Mouse (Mus musculus) ES-E14 (cell line): ENCODE results near the gene Ak9.

Experiments
- CHD2 ChIP-seq: IDR thresholded peaks from 2 replicates; pipeline ENCODE4 v1.6.1; 2014; ENCODE audit warnings: mild to moderate bottlenecking, low read depth, low read length, inconsistent platforms
- HCFC1 ChIP-seq: IDR thresholded peaks from 2 replicates; pipeline ENCODE4 v1.6.1; 2012; ENCODE audit warnings: low read length, inconsistent platforms, borderline replicate concordance; ENCODE audit not compliant: insufficient read depth
- MAFK ChIP-seq: IDR thresholded peaks from 2 replicates; pipeline ENCODE4 v1.6.1; 2014; ENCODE audit warnings: mild to moderate bottlenecking, low read depth, low read length, inconsistent platforms; ENCODE audit not compliant: insufficient read depth
- ZC3H11A ChIP-seq: IDR thresholded peaks from 2 replicates; pipeline ENCODE4 v1.6.1; 2012; ENCODE audit warnings: low read depth, mild to moderate bottlenecking, inconsistent platforms, low read length, borderline replicate concordance

- TF ChIP-seq ZC3H11A (no peak), MAFK (no peak), HCFC1 (no peak), CHD2 (no peak)
These were observed 178.7 kb downstream of the Ak9 start for GRCm38 (mm10) chr10:41482446-41482845.
